Mouse (Mus musculus) C2C12 (cell line): ENCODE measurements at regions not wholly inside any gene's neighbourhood (a gene's known extent, or its start where the extent isn't known, plus 50 kb on each side); places are given as distances from the start of the nearest gene placed in this dataset.

Source experiments
- H3K27me3 ChIP-seq: one replicate; pipeline ENCODE4 v1.6.1; 2011; ENCODE audit not compliant: control insufficient read depth, insufficient read depth, insufficient read length
- H3K36me3 ChIP-seq: one replicate; pipeline ENCODE4 v1.6.1; 2011; ENCODE audit not compliant: control insufficient read depth, insufficient read depth
- H3K4me3 ChIP-seq: one replicate; pipeline ENCODE4 v1.5.1; 2011; ENCODE audit warnings: mild to moderate bottlenecking, control low read depth; ENCODE audit not compliant: poor library complexity, insufficient read depth, severe bottlenecking
- H3K79me2 ChIP-seq: one replicate; pipeline ENCODE4 v1.6.1; 2011; ENCODE audit not compliant: control insufficient read depth, insufficient read depth
- H3K79me3 ChIP-seq: one replicate; pipeline ENCODE4 v1.6.1; 2011; ENCODE audit warnings: low read depth, control low read depth
- H3ac ChIP-seq: one replicate; pipeline ENCODE3; 2011; ENCODE audit warnings: low read depth; ENCODE audit not compliant: control insufficient read depth, insufficient read length
- CEBPB ChIP-seq: IDR thresholded peaks from one replicate; pipeline ENCODE4 v1.6.1; 2011; ENCODE audit warnings: low read depth, mild to moderate bottlenecking, control low read depth, moderate library complexity
- CTCF ChIP-seq: IDR thresholded peaks from one replicate; pipeline ENCODE4 v1.5.1; 2011; ENCODE audit not compliant: control insufficient read depth, insufficient read depth, insufficient read length
- FOSL1 ChIP-seq: IDR thresholded peaks from one replicate; pipeline ENCODE4 v1.8.0; 2011; ENCODE audit warnings: mild to moderate bottlenecking, low read length; ENCODE audit not compliant: poor library complexity, insufficient read depth, severe bottlenecking
- MAX ChIP-seq: IDR thresholded peaks from one replicate; pipeline ENCODE4 v1.6.1; 2011; ENCODE audit warnings: mild to moderate bottlenecking, control low read depth
- MYOD1 ChIP-seq: IDR thresholded peaks from one replicate; pipeline ENCODE4 v1.6.1; 2011; ENCODE audit warnings: low read depth; ENCODE audit not compliant: control insufficient read depth, insufficient read length
- MYOG ChIP-seq: IDR thresholded peaks from one replicate; pipeline ENCODE4 v1.6.1; 2011; ENCODE audit not compliant: control insufficient read depth, insufficient read length; ENCODE audit errors: extremely low read depth
- USF1 ChIP-seq: IDR thresholded peaks from one replicate; pipeline ENCODE4 v1.6.1; 2011; ENCODE audit warnings: low read depth, mild to moderate bottlenecking, control low read depth, moderate library complexity

- Histone ChIP-seq H3K79me2 (no peaks in the 10 kb centered on the region), H3K27me3 (no peaks in the 10 kb centered on the region), H3K79me3 (no peaks in the 10 kb centered on the region), H3K4me3 (no peak overlapping the region), H3K36me3 (no peaks in the 10 kb centered on the region), H3ac (peak overlapping the region; percentile 30)
- no peak for TF ChIP-seq MYOG
- peak; percentile 2 for TF ChIP-seq CEBPB
- peak; percentile 38 for TF ChIP-seq MYOD1
Observed at GRCm38 (mm10) chr13:6109018-6109657, 247.9 kb downstream of the Klf6 start.

DNA sequence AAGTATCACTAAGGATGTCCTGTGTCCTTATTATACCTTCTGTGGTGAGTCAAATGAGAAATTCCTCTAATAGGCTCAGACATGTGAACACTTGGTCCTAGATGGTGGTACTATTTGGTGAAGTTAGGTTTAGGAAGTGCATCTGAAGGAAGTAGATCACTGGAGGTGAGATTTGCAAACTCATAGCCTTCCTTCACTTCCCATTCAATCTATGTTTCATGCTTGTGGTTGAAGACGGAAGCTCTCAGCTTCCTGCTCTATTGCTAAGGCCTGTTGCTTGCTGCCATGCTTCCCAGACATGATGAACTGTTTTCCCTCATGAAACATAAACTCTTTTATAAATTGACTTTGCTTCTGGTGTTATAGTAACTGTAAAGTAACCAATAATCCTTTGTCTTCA is 258.4 kb downstream of the Klf6 start:
- H3K36me3 ChIP-seq: no peaks in the 10 kb centered on the region
- no peak overlapping the region for H3ac ChIP-seq
- H3K79me2 ChIP-seq: no peaks in the 10 kb centered on the region
- TF ChIP-seq CEBPB: no peak
- no peak for TF ChIP-seq FOSL1
- TF ChIP-seq MYOD1: no peak
- TF ChIP-seq MYOG: no peak
- TF ChIP-seq MAX: no peak
- no peak for TF ChIP-seq USF1
- no peak for TF ChIP-seq CTCF
- H3K27me3 ChIP-seq: no peaks in the 10 kb centered on the region
- no peak overlapping the region for H3K4me3 ChIP-seq
- no peaks in the 10 kb centered on the region for H3K79me3 ChIP-seq

GRCm38 (mm10) chr13:6127311-6127710 is 266.0 kb downstream of the Klf6 start:
- no peaks in the 10 kb centered on the region for H3K79me3 ChIP-seq
- no peaks in the 10 kb centered on the region for H3K79me2 ChIP-seq
- H3ac ChIP-seq: no peak overlapping the region
- no peak overlapping the region for H3K4me3 ChIP-seq
- H3K27me3 ChIP-seq: no peaks in the 10 kb centered on the region
- no peaks in the 10 kb centered on the region for H3K36me3 ChIP-seq
- TF ChIP-seq CTCF (no peak), USF1 (no peak)

DNA sequence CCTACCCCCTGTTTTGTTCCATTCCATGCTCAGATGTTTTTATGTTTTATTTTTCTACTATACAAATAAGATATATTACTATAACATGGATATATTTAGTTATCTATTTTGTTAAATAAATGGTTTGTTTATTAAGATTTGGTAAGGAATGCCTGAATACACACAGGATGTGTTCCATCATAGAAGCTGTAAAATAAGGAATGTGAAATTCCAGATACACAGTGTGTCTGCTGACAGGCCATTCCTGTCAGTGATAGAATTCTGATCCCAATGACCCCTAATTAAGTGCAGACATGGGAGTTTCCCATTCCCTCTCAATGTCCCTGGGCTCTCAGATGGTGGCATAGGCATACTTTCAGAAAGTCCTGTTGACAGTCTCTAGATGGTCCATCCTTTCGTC is 267.6 kb downstream of the Klf6 start:
- H3K27me3 ChIP-seq: no peaks in the 10 kb centered on the region
- H3K79me3 ChIP-seq: no peaks in the 10 kb centered on the region
- no peak for TF ChIP-seq FOSL1
- no peak for TF ChIP-seq USF1
- H3K36me3 ChIP-seq: no peaks in the 10 kb centered on the region
- no peak overlapping the region for H3K4me3 ChIP-seq
- H3ac ChIP-seq: no peak overlapping the region
- no peaks in the 10 kb centered on the region for H3K79me2 ChIP-seq

DNA sequence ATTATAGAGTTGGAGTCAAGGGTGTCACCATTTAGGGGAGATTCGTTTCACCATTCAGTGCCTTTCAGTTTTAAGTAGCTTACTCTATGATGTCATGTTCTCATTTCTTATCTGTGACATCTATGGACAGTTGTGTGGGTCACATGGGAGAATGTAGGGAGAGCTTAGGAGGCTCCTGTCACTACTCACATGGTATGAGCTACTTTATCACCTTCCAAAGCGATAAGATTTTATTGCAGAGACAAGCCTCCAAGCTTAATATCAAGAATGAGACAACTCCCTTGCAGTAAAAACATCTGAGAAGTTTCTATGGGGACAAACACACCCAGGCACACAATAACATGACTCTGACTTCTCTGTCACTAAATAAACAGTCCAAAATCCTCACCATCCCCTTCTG is 270.1 kb downstream of the Klf6 start:
- no peaks in the 10 kb centered on the region for H3K79me3 ChIP-seq
- TF ChIP-seq MYOG: no peak
- no peak for TF ChIP-seq FOSL1
- no peak for TF ChIP-seq CEBPB
- TF ChIP-seq USF1: no peak
- no peak for TF ChIP-seq MAX
- no peak for TF ChIP-seq CTCF
- no peak for TF ChIP-seq MYOD1
- H3K36me3 ChIP-seq: no peaks in the 10 kb centered on the region
- no peak overlapping the region for H3K4me3 ChIP-seq
- H3K27me3 ChIP-seq: no peaks in the 10 kb centered on the region
- H3K79me2 ChIP-seq: no peaks in the 10 kb centered on the region
- no peak overlapping the region for H3ac ChIP-seq

DNA sequence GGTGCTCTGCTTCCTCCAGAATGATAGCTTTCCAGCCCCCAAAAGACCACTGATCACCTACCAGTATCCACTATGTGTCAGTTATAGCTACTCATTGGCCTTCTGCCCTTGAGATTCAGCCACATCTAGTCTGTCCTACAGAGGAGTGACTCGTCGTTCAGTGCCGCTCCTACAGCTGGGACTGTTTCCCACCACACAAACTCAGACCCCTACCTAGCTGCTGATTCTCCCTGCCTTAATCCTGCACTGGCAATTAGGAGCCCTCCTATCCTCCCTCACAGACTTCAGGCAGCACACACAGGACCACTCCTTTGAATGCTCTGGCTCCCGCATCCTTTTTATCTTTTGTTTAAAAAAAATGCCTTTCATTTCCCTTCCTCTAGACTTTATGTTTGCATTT is 275.9 kb downstream of the Klf6 start:
- Histone ChIP-seq H3K36me3 (no peaks in the 10 kb centered on the region), H3K4me3 (no peak overlapping the region), H3K79me3 (no peaks in the 10 kb centered on the region), H3K27me3 (no peaks in the 10 kb centered on the region), H3ac (no peak overlapping the region), H3K79me2 (no peaks in the 10 kb centered on the region)
- TF ChIP-seq FOSL1 (no peak), MAX (no peak), USF1 (no peak), MYOG (no peak), CTCF (no peak)
